Mouse (Mus musculus): ENCODE data around the gene Taf5l.

Gene Taf5l

DNA sequence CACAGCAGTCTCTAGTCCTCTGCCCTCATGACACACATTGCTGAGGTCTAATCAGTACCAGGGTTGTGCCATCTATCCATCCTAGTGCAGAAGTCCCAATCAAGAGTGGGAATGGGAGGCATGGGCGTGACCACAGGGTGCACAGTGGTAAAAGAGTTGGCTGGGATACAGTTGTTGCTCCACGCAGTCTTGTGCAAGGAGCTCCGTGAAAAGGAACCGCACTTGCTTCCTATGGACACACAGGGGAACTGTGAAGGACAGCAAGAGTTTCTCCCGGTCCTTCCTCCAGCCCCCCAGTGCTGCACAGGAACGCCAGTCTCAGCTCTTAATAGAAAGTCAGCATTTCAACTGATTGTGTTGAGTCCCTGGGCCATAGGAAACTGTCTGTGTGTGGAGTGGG lies 61.7 kb downstream of the Taf5l start:
- DNase-seq, result no peak

DNA sequence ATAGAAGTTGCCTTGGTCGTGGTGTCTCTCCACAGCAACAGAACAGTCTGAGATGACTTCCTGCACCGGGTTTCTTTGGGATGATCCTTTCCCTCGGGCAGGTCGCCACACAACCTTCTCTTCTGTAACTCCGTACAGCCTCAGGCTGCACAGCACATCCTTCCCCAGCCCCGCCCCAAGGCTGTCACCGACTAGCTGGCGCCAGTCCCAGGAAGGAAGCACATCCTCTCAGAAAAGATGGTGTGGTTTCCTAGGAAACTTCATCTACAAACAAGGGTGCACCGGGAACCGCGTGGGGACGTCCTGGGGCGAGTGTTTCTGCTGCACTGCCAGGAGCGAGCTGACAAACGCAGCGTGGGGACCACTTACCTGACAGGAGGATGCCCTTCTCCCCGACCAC lies 63.1 kb downstream of the Taf5l start:
- peak; percentile 13 for DNase-seq

DNA sequence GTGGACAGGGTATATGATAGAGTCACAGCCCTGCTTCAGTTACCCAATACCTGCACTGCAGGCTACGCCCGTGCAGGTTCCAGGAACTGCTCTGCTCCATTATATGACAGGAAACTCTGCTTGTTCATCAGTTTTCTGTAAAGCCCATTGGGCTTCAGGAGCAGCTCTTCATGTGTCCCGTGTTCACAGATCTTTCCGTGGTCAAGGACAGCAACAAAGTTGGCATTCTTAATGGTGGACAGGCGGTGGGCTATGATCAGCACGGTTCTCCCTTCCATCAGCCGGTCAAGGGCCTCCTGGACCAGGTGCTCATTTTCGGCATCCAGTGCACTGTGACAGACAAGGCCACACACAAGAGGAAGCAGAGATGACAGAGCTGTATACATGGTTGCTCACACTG lies 67.0 kb downstream of the Taf5l start:
- no peak for DNase-seq

DNA sequence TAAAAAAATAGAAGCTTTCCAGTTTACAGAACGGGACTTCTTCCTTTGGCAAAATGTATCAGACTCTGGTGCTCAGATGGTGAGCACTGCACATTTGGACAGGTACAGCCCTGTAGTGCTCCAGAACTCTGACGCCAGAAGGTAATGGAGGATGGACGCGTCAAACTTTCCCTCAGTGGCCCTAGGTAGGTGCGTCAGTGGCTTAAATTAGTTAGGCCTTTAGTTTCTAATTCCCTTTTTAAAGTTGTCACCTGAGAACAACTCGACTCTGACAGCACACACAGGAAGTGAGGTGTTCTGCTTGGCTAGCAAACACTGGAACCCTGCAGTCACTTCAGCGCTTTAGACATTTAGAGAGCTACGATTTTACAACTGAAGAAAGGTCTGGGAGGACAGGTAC lies 67.5 kb downstream of the Taf5l start:
- no peak for DNase-seq

GRCm38 (mm10) chr8:123950077-123950802 lies 71.0 kb downstream of the Taf5l start:
- peak; percentile 73 for DNase-seq

DNA sequence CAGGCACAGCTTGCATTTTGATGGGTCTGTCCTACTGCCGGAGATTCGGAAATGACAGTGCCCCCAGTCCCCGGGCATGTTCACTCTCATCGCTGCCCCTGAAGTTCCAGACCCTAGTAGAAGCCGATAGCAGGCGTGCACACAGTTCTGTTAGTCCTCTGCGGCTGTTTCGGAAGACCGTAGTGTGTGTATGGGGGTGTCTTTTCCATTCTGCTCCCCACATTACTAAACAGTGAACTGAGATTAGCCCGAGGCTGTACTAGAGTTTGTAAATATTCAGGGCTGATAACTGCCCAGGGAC lies 71.6 kb downstream of the Taf5l start:
- no peak for DNase-seq

DNA sequence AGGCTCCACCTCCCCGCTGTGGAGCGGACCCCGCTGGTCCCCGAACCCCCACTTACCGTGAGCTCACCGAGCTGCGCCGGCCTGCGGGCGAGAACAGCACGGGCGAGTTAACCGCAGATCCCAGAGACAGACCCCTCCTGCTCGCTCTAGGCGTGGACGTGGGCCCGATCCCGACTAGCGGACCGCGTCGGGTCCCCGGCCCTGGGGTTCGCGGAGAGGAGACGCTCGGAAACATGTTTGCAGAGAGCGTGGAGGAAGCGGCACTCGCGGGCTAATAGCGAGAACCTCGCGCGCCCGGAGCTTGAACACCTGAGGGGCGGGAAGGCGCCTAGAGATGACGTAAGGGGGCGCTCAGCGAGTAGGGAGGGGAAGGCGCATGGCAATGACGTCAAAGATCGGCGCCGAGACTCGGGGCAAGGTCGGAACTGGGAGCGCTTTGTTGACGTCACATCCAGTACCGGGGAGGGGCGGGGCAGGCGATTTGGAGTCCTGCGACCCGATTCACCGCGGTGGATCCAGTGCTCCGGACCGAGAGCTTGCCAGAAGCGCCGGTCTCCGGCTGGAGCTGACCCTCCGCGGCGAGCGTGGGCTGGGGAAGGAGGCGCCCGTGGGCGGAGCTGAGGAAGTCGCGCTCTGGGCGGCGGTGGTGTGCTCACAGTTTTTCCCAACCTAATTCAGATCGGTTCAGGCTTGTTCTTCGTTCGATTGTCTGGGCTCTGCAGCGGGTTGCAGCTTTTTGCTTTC lies 72.1 kb downstream of the Taf5l start, which contains the start of gene Nup133:
Nup133 (minus strand) TSS at position 324 of the 744 bp plus-strand sequence.
- DNase-seq, result peak; percentile 100

Data from kidney, adult 18-20 months (tissue).